Mouse (Mus musculus): ENCODE results near the gene Zswim5.
"Not testable (repeated sequence)": the region's sequence is repeated elsewhere in the genome, so short reads cannot be mapped to it uniquely, and the experiment has no call there.

Gene Zswim5

GRCm38 (mm10) chr4:116876995-116877728 is at the start of gene Zswim5:
Gene Zswim5 (plus strand): TSS chr4:116877376.
- peak; percentile 92 for DNase-seq (ENCODE audit: low read depth, low spot score)

- peak; percentile 92 for DNase-seq (ENCODE audit: low read depth, low spot score)
These were observed 49.4 kb upstream of the Zswim5 start for GRCm38 (mm10) chr4:116827819-116828218.

GRCm38 (mm10) chr4:116829364-116830069 is 47.7 kb upstream of the Zswim5 start:
- peak; percentile 44 for DNase-seq (ENCODE audit: low read depth, low spot score)

GRCm38 (mm10) chr4:116830070-116830368 is 47.2 kb upstream of the Zswim5 start:
- DNase-seq (ENCODE audit: low read depth, low spot score) = no peak

GRCm38 (mm10) chr4:116838999-116839398 is 38.2 kb upstream of the Zswim5 start:
- DNase-seq (ENCODE audit: low read depth, low spot score) = no peak

- DNase-seq (ENCODE audit: low read depth, low spot score) = not testable (repeated sequence)
These were observed 37.1 kb upstream of the Zswim5 start for GRCm38 (mm10) chr4:116840096-116840495.

- no peak for DNase-seq (ENCODE audit: low read depth, low spot score)
These were observed 36.3 kb upstream of the Zswim5 start for GRCm38 (mm10) chr4:116840841-116841240.

- DNase-seq (ENCODE audit: low read depth, low spot score) = no peak
These were observed 32.9 kb upstream of the Zswim5 start for GRCm38 (mm10) chr4:116844324-116844723.

- DNase-seq (ENCODE audit: low read depth, low spot score) = no peak
These were observed 27.3 kb upstream of the Zswim5 start for GRCm38 (mm10) chr4:116849901-116850300.

- DNase-seq (ENCODE audit: low read depth, low spot score) = no peak
These were observed 22.9 kb upstream of the Zswim5 start for GRCm38 (mm10) chr4:116854286-116854685.

GRCm38 (mm10) chr4:116857203-116857602 is 20.0 kb upstream of the Zswim5 start:
- peak; percentile 3 for DNase-seq (ENCODE audit: low read depth, low spot score)

GRCm38 (mm10) chr4:116859711-116860110 is 17.5 kb upstream of the Zswim5 start:
- DNase-seq (ENCODE audit: low read depth, low spot score) = no peak

GRCm38 (mm10) chr4:116862023-116862422 is 15.2 kb upstream of the Zswim5 start:
- peak; percentile 9 for DNase-seq (ENCODE audit: low read depth, low spot score)

- DNase-seq (ENCODE audit: low read depth, low spot score) = no peak
These were observed 7.3 kb upstream of the Zswim5 start for GRCm38 (mm10) chr4:116869898-116870297.

- no peak for DNase-seq (ENCODE audit: low read depth, low spot score)
These were observed 2.6 kb upstream of the Zswim5 start for GRCm38 (mm10) chr4:116874595-116874994.

GRCm38 (mm10) chr4:116876630-116876994 is 564 bp upstream of the Zswim5 start:
- peak; percentile 73 for DNase-seq (ENCODE audit: low read depth, low spot score)

GRCm38 (mm10) chr4:116877729-116878321 is 649 bp downstream of the Zswim5 start:
- peak; percentile 29 for DNase-seq (ENCODE audit: low read depth, low spot score)

- peak; percentile 65 for DNase-seq (ENCODE audit: low read depth, low spot score)
These were observed 1.3 kb downstream of the Zswim5 start for GRCm38 (mm10) chr4:116878491-116878890.

- DNase-seq (ENCODE audit: low read depth, low spot score) = no peak
These were observed 5.5 kb downstream of the Zswim5 start for GRCm38 (mm10) chr4:116882679-116883078.

- no peak for DNase-seq (ENCODE audit: low read depth, low spot score)
These were observed 17.3 kb downstream of the Zswim5 start for GRCm38 (mm10) chr4:116894200-116895080.

- peak; percentile 27 for DNase-seq (ENCODE audit: low read depth, low spot score)
These were observed 33.5 kb downstream of the Zswim5 start for GRCm38 (mm10) chr4:116910489-116911181.

Data from brain, adult 2 months (tissue).